Mouse (Mus musculus): ENCODE data around the gene Dnajc9.

DNA sequence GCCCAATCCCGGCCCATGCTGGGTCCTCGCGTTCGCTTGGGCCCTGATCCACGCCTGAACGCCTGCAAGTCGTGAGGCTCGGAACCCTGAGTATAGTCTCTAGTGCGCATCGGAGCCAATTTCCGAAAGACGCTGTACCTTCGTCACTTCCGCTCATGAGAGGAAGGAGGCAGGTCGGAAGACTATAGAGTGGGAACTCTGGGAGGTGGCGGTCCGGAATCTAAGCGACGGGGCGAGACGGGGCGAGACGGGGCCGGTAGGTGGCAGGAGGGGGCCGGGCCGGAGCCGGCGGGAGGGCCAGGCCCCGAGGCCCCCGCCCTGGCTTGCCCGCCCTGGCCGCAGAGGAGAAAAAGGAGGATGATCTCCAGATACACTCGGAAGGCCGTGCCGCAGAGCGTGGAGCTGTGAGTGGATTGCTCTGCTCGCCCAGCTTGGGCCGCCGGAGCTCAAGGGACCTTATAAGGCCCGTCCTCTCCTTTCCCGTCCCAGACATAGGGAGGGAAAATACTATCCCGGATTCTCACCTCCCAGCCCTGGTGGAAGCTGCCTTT, 40.6 kb downstream of the Dnajc9 start, which contains the start of the genes Ecd and Fam149b:
- TF ChIP-seq GATA1 (IDR thresholded peaks at IDR 0.05; ENCODE audit: low read length) (no peak), TAL1 (IDR thresholded peaks at IDR 0.05; ENCODE audit: low read length) (no peak)

All from erythroblast, embryonic 14.5 days (primary cell).